Mouse (Mus musculus) cerebellum, adult (tissue): ENCODE results near the gene Qdpr.
A peak's percentile ranks its signal among the peaks of the same experiment; 100 is the strongest.

Source experiments
- ATAC-seq: cut with Nextera tagmentation; 2 replicates; pipeline ENCODE4 v1.9.2; 2017; ENCODE audit warnings: mild to moderate bottlenecking, moderate library complexity, mixed read lengths; ENCODE audit not compliant: insufficient number of reproducible peaks, low FRiP score, low TSS enrichment

Qdpr gene

GRCm38 (mm10) chr5:45449831-45450716, at the start of gene Qdpr:
Gene Qdpr (minus strand): TSS chr5:45450236.
- ATAC-seq = peak; percentile 94

- no peak for ATAC-seq
These were observed 47.5 kb upstream of the Qdpr start for GRCm38 (mm10) chr5:45497564-45497963.

GRCm38 (mm10) chr5:45496930-45497550, 47.0 kb upstream of the Qdpr start:
- ATAC-seq = no peak

GRCm38 (mm10) chr5:45496479-45496878, 46.4 kb upstream of the Qdpr start:
- no peak for ATAC-seq

GRCm38 (mm10) chr5:45496042-45496441, 46.0 kb upstream of the Qdpr start:
- ATAC-seq = no peak

GRCm38 (mm10) chr5:45495429-45495975, 45.5 kb upstream of the Qdpr start:
- ATAC-seq = no peak

GRCm38 (mm10) chr5:45494093-45494755, 44.2 kb upstream of the Qdpr start:
- no peak for ATAC-seq

GRCm38 (mm10) chr5:45493191-45494092, 43.4 kb upstream of the Qdpr start, which contains the start of gene Lap3:
Gene Lap3 (plus strand): TSS chr5:45493374.
- peak; percentile 92 for ATAC-seq

- ATAC-seq = no peak
These were observed 41.7 kb upstream of the Qdpr start for GRCm38 (mm10) chr5:45491776-45492175.

GRCm38 (mm10) chr5:45483654-45484053, 33.6 kb upstream of the Qdpr start:
- no peak for ATAC-seq

- no peak for ATAC-seq
These were observed 32.6 kb upstream of the Qdpr start for GRCm38 (mm10) chr5:45482607-45483006.

GRCm38 (mm10) chr5:45481125-45481524, 31.1 kb upstream of the Qdpr start:
- no peak for ATAC-seq

- ATAC-seq = no peak
These were observed 30.0 kb upstream of the Qdpr start for GRCm38 (mm10) chr5:45480066-45480465.

GRCm38 (mm10) chr5:45477601-45478000, 27.6 kb upstream of the Qdpr start:
- no peak for ATAC-seq

GRCm38 (mm10) chr5:45476288-45476687, 26.3 kb upstream of the Qdpr start:
- ATAC-seq = no peak

GRCm38 (mm10) chr5:45475771-45476170, 25.7 kb upstream of the Qdpr start:
- ATAC-seq = no peak

- no peak for ATAC-seq
These were observed 24.7 kb upstream of the Qdpr start for GRCm38 (mm10) chr5:45474758-45475157.

- 0 out of 2 replicates have a peak, but pooled peaks have one; percentile 43 for ATAC-seq
These were observed 24.2 kb upstream of the Qdpr start for GRCm38 (mm10) chr5:45474215-45474614.

GRCm38 (mm10) chr5:45473521-45473920, 23.5 kb upstream of the Qdpr start:
- no peak for ATAC-seq
